Mouse (Mus musculus) neural tube, embryonic 10.5 days (tissue): Measurements from ENCODE around the gene Cntnap2.
A peak's percentile ranks its signal among the peaks of the same experiment; 100 is the strongest.

Experiments used
- DNase-seq: peaks from one replicate; pipeline ENCODE4 v3.0.0-alpha.2; 2017; ENCODE audit warnings: low spot score; ENCODE audit errors: extremely low spot score

The Cntnap2 gene

GRCm38 (mm10) chr6:45059091-45059490, at the start of gene Cntnap2:
TSS of gene Cntnap2 (plus strand) at chr6:45059357.
- peak; percentile 78 for DNase-seq

GRCm38 (mm10) chr6:45026011-45026682, 33.0 kb upstream of the Cntnap2 start:
- DNase-seq, result peak; percentile 31

- DNase-seq, result no peak
These were observed 19.7 kb upstream of the Cntnap2 start for GRCm38 (mm10) chr6:45039454-45039853.

- DNase-seq, result peak; percentile 46
These were observed 657 bp downstream of the Cntnap2 start for GRCm38 (mm10) chr6:45059556-45060471.

- no peak for DNase-seq
These were observed 3.2 kb downstream of the Cntnap2 start for GRCm38 (mm10) chr6:45062214-45062997.

GRCm38 (mm10) chr6:45088304-45088703, 29.1 kb downstream of the Cntnap2 start:
- DNase-seq, result no peak

- no peak for DNase-seq
These were observed 54.5 kb downstream of the Cntnap2 start for GRCm38 (mm10) chr6:45113613-45114012.

GRCm38 (mm10) chr6:45144882-45145281, 85.7 kb downstream of the Cntnap2 start:
- no peak for DNase-seq

- no peak for DNase-seq
These were observed 145.9 kb downstream of the Cntnap2 start for GRCm38 (mm10) chr6:45205039-45205438.

- DNase-seq, result no peak
These were observed 155.2 kb downstream of the Cntnap2 start for GRCm38 (mm10) chr6:45214330-45214729.

- DNase-seq, result no peak
These were observed 169.8 kb downstream of the Cntnap2 start for GRCm38 (mm10) chr6:45229002-45229401.

- DNase-seq, result no peak
These were observed 173.4 kb downstream of the Cntnap2 start for GRCm38 (mm10) chr6:45232571-45232970.

GRCm38 (mm10) chr6:45236531-45236930, 177.4 kb downstream of the Cntnap2 start:
- no peak for DNase-seq

- no peak for DNase-seq
These were observed 179.0 kb downstream of the Cntnap2 start for GRCm38 (mm10) chr6:45238117-45238516.

GRCm38 (mm10) chr6:45241218-45241617, 182.1 kb downstream of the Cntnap2 start:
- DNase-seq, result no peak

- no peak for DNase-seq
These were observed 185.5 kb downstream of the Cntnap2 start for GRCm38 (mm10) chr6:45244680-45245079.

GRCm38 (mm10) chr6:45258047-45258446, 198.9 kb downstream of the Cntnap2 start:
- DNase-seq, result no peak

- no peak for DNase-seq
These were observed 212.4 kb downstream of the Cntnap2 start for GRCm38 (mm10) chr6:45271537-45271936.

- no peak for DNase-seq
These were observed 214.2 kb downstream of the Cntnap2 start for GRCm38 (mm10) chr6:45273259-45273775.

GRCm38 (mm10) chr6:45290154-45290553, 231.0 kb downstream of the Cntnap2 start:
- DNase-seq, result no peak

GRCm38 (mm10) chr6:45317455-45317854, 258.3 kb downstream of the Cntnap2 start:
- DNase-seq, result no peak
